Mouse (Mus musculus) kidney, embryonic 16.5 days (tissue): ENCODE measurements around the gene Arhgdia. TPM values are rescaled to one million over a fixed set of nuclear protein-coding genes. Genes with fewer than 3 reads are reported as not detected.
A peak's percentile ranks its signal among the peaks of the same experiment; 100 is the strongest.
"Not testable (repeated sequence)": the region's sequence is repeated elsewhere in the genome, so short reads cannot be mapped to it uniquely, and the experiment has no call there.

ENCODE experiments used
- ATAC-seq: fragments of 200-750 bp; cut with Nextera tagmentation; 2 replicates; pipeline ENCODE4 v1.8.0; 2017; ENCODE audit warnings: moderate TSS enrichment; ENCODE audit not compliant: low FRiP score, low TSS enrichment
- H3K27ac ChIP-seq: fragments of 300-500 bp; sonication (generic); 2 replicates; pipeline ENCODE4 v1.5.1; 2014; ENCODE audit warnings: low read length
- H3K27me3 ChIP-seq: fragments of 300-500 bp; sonication (generic); 2 replicates; pipeline ENCODE4 v1.6.1; 2014; ENCODE audit warnings: low read length, control low read depth, mixed read lengths; ENCODE audit not compliant: insufficient read depth
- H3K36me3 ChIP-seq: fragments of 300-500 bp; sonication (generic); 2 replicates; pipeline ENCODE4 v1.6.1; 2014; ENCODE audit warnings: low read length, control low read depth, mixed read lengths; ENCODE audit not compliant: insufficient read depth
- H3K4me1 ChIP-seq: fragments of 300-500 bp; sonication (generic); 2 replicates; pipeline ENCODE4 v1.6.1; 2014; ENCODE audit warnings: low read length, control low read depth, mixed read lengths; ENCODE audit not compliant: insufficient read depth
- H3K4me2 ChIP-seq: fragments of 300-500 bp; sonication (generic); replicated peaks from 2 replicates; pipeline ENCODE4 v1.6.1; 2014; ENCODE audit warnings: low read depth, low read length
- H3K4me3 ChIP-seq: fragments of 300-500 bp; sonication (generic); 2 replicates; pipeline ENCODE4 v1.5.1; 2014; ENCODE audit warnings: mild to moderate bottlenecking, low read length
- H3K9ac ChIP-seq: fragments of 300-500 bp; sonication (generic); replicated peaks from 2 replicates; pipeline ENCODE4 v1.6.1; 2014; ENCODE audit warnings: low read length
- H3K9me3 ChIP-seq: fragments of 300-500 bp; sonication (generic); 2 replicates; pipeline ENCODE4 v1.6.1; 2016; ENCODE audit warnings: low read length, control low read depth
- WGBS: fragments of 180-500 bp; shearing (Covaris S2); extraction: QIAGEN DNeasy Blood & Tissue Kit; methylation state at CpG from one replicate; pipeline ENCODE4 v1.1.7; 2014; 5-methylcytosine and 5-hydroxymethylcytosine counted together
- polyA plus RNA-seq: library from polyadenylated mRNA; unstranded; fragments of >200 nt; fragmentation: Nextera tagmentation; extraction: Ambion mirVana; gene quantifications from 2 replicates; pipeline ENCODE4 v1.2.1, GENCODE M21; 2015

The Arhgdia gene
- polyA plus RNA-seq, 1 experiment from 2014 or later = 696 TPM

GRCm38 (mm10) chr11:120558843-120559242, 22.6 kb downstream of the Arhgdia start:
- not testable (repeated sequence) for H3K4me1 ChIP-seq, H3K27ac ChIP-seq, H3K4me3 ChIP-seq, H3K27me3 ChIP-seq, H3K9ac ChIP-seq, H3K4me2 ChIP-seq, ATAC-seq, H3K9me3 ChIP-seq
- peaks cover 52% of the 10 kb centered on the region for H3K36me3 ChIP-seq
- WGBS = 90% methylated on average over 6 of the region's 6 CpGs

DNA sequence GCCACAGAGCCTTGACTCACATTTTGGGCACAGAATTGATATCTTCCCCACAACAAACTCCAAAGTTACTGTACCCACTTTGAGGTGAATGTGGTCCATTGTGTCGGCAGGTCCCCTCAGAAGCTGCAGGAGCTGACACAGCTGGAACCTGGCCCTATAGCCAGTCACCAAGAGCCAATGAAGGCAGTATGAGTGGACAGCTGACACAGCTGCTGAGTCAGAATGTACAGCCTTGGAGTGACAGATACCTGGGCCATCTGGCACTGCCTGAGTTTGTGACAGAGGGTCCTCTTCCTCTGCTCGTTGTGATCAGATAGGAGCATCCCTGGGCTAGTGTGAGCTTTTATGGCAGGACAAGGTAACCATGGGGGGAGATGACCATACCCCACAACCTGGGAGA, 26.2 kb downstream of the Arhgdia start:
- H3K9me3 ChIP-seq = 0 out of 2 replicates have a peak, but pooled peaks cover 5% of the 10 kb centered on the region
- H3K36me3 ChIP-seq = peaks cover 16% of the 10 kb centered on the region
- H3K4me1 ChIP-seq = peaks cover under 1% of the 10 kb centered on the region; the same call in 1 of the 2 replicates
- no peak for ATAC-seq
- H3K9ac ChIP-seq = no peak overlapping the region
- 66% methylated on average over 2 of the region's 2 CpGs for WGBS
- no peak overlapping the region for H3K27ac ChIP-seq
- H3K4me2 ChIP-seq = no peak overlapping the region
- H3K4me3 ChIP-seq = no peak overlapping the region
- H3K27me3 ChIP-seq = no peaks in the 10 kb centered on the region

GRCm38 (mm10) chr11:120554834-120555233, 26.6 kb downstream of the Arhgdia start:
- peaks cover 11% of the 10 kb centered on the region for H3K36me3 ChIP-seq
- WGBS = 80% methylated on average over 7 of the region's 7 CpGs
- H3K27ac ChIP-seq = no peak overlapping the region
- no peak overlapping the region for H3K9ac ChIP-seq
- H3K4me3 ChIP-seq = no peak overlapping the region
- ATAC-seq = no peak
- peaks cover 4% of the 10 kb centered on the region for H3K4me1 ChIP-seq
- H3K27me3 ChIP-seq = no peaks in the 10 kb centered on the region
- 0 out of 2 replicates have a peak, but pooled peaks cover 5% of the 10 kb centered on the region for H3K9me3 ChIP-seq
- no peak overlapping the region for H3K4me2 ChIP-seq

DNA sequence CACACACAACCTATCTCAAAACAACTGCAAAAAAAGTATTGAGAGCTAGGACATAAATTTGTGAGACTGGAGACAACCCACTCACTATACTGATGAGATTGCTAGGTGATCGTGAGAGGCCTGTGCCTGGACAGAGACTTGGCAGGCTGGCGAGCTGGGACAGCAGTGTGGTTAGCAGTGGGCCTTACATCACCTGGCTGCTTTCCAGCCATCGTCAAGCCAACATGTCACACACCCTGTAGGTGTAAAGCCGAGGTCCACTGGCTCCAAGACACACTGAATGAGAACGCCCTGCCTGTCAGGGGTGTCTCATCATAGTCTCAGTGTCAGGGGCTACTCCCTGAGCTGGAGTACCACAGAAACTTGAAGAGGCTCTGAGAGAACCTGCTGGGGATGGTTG, 28.7 kb downstream of the Arhgdia start:
- H3K9ac ChIP-seq = no peak overlapping the region

DNA sequence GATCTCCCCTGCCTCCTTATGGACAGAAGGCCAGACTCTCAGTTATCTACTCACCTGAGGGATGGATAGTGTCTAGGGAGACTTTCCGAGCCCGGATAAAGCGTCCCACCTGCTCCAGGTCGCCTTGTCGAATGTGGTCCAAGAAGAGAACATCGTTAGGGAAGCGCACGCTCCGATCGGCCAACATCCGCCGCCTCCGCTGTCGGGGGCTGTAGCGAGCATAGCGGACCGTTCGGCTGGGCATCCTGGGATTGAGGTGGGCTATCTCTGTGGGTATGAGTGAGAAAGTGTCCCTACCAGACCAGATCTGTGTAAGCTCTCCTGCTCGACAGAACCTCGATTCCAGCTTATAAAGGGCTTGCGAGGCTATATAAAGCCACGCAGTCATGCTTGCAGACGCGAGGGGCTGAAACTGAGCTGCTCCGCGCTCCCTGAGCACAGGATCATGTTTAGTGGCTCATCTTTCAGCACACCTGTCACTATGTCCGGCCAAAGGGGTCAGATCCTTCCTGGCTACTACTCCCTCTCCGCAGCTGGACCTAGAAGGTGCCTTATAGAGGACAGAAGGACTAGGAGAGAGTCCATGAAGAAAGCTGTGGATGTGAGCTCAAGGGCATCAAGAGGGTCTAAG, 30.5 kb downstream of the Arhgdia start, which contains the start of gene Ppp1r27:
TSS of gene Ppp1r27 (minus strand) at position 323 of the 631 bp plus-strand sequence.
- H3K27ac ChIP-seq = peak within 1 kb of the TSS; percentile 96
- H3K4me3 ChIP-seq = peak within 1 kb of the TSS; percentile 95
- WGBS = 88% methylated on average over 28 of the region's 28 CpGs
- H3K36me3 ChIP-seq = no peaks in the 10 kb centered on the region
- peak within 1 kb of the TSS; percentile 97 for H3K9ac ChIP-seq
- ATAC-seq = no peak
- no peaks in the 10 kb centered on the region for H3K27me3 ChIP-seq
- peak within 1 kb of the TSS; percentile 95 for H3K4me2 ChIP-seq
- H3K9me3 ChIP-seq = no peaks in the 10 kb centered on the region
- peaks cover 22% of the 10 kb centered on the region for H3K4me1 ChIP-seq

More for the DNA sequence above, 28.7 kb downstream of the Arhgdia start:
- no peak for ATAC-seq
- Histone ChIP-seq H3K36me3 (no peaks in the 10 kb centered on the region), H3K4me2 (no peak overlapping the region), H3K27ac (no peak overlapping the region), H3K4me3 (no peak overlapping the region), H3K27me3 (no peaks in the 10 kb centered on the region), H3K4me1 (peaks cover 16% of the 10 kb centered on the region), H3K9me3 (0 out of 2 replicates have a peak, but pooled peaks cover 5% of the 10 kb centered on the region)
- 72% methylated on average over 5 of the region's 5 CpGs for WGBS

- 49% methylated on average over 11 of the region's 11 CpGs for WGBS
- Histone ChIP-seq H3K36me3 (no peaks in the 10 kb centered on the region), H3K4me1 (peaks cover 29% of the 10 kb centered on the region), H3K9ac (peak overlapping the region; percentile 97), H3K4me2 (peak overlapping the region; percentile 95), H3K4me3 (peak overlapping the region; percentile 95), H3K27ac (peak overlapping the region; percentile 96), H3K27me3 (no peaks in the 10 kb centered on the region), H3K9me3 (no peaks in the 10 kb centered on the region)
- ATAC-seq = peak; percentile 54; the same call in 1 of the 2 replicates
These were observed 31.2 kb downstream of the Arhgdia start for GRCm38 (mm10) chr11:120549986-120550809.

DNA sequence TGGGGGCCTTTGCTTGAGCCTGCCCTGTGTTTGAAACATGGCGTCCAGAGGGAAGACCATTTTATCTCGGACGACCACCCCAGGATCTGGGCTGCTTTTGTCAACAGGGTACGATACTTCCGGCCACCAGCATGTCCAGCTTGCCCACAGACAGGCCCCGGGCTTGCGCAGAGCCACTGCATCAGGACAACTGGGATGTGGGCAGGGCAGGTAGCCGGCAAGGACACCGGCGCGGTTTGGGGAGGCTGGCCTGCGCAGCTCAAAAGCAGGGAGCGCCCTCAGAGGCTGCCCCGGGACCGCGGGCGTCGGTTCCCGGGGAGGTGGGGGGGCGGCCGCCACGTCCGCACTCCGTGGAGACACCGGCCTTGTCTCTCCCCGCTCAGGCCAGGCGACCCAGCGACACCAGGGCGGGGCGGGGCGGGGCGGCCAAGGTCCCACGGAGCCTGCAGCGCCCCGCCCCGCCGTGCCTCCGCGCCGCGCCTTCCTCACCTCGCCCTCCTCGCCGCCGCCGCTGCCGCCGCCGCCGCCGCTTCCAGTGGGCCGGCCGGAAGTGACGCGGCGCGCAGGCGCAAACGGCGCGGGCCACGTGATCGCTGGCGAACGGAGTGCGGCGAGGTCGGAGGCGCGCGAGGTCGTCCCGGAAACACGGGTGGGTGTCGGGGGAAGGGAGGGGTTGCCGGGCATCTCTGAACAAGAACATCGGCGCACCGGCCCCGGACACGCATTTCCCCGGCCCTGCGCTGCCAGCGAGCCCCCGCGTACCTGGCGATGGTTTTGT, 32.1 kb downstream of the Arhgdia start, which contains the start of gene Mcrip1:
TSS of gene Mcrip1 (minus strand) at position 560 of the 778 bp plus-strand sequence.
- peak within 1 kb of the TSS; percentile 95 for H3K4me2 ChIP-seq
- under 1% methylated on average over 66 of the region's 87 CpGs for WGBS
- peak; percentile 86 for ATAC-seq

GRCm38 (mm10) chr11:120548786-120549167, 32.6 kb downstream of the Arhgdia start:
- H3K36me3 ChIP-seq = peaks cover 12% of the 10 kb centered on the region
- H3K4me3 ChIP-seq = peak overlapping the region; percentile 95
- H3K4me2 ChIP-seq = peak overlapping the region; percentile 95
- peaks cover 32% of the 10 kb centered on the region for H3K4me1 ChIP-seq
- no peaks in the 10 kb centered on the region for H3K9me3 ChIP-seq
- peak overlapping the region; percentile 96 for H3K27ac ChIP-seq
- ATAC-seq = no peak
- 18% methylated on average over 7 of the region's 7 CpGs for WGBS
- no peaks in the 10 kb centered on the region for H3K27me3 ChIP-seq
- peak overlapping the region; percentile 97 for H3K9ac ChIP-seq

More for the DNA sequence above, 32.1 kb downstream of the Arhgdia start, which contains the start of gene Mcrip1:
- peak within 1 kb of the TSS; percentile 96 for H3K27ac ChIP-seq
- peak within 1 kb of the TSS; percentile 97 for H3K9ac ChIP-seq
- H3K9me3 ChIP-seq = no peaks in the 10 kb centered on the region
- H3K4me3 ChIP-seq = peak within 1 kb of the TSS; percentile 95
- peaks cover 32% of the 10 kb centered on the region for H3K4me1 ChIP-seq
- no peaks in the 10 kb centered on the region for H3K27me3 ChIP-seq
- H3K36me3 ChIP-seq = peaks cover 7% of the 10 kb centered on the region

DNA sequence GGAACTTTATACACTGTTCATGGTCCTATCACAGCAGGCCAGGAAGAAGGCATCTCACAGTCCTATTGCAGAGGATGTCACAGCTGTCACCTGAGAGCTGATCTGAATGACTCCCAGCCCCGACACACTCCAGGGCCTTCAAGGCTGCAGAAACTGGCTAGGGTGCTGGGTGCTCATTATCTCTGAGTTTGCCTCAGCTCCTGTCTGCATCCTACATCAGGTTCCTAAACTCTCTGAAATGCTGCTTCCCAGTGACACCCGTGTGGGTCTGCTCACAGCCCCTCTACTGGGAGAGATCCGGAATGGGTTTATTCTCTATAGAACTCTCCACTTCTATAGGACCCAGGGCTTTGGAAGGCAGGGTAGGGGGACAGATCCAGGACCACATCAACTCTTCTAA, 33.2 kb downstream of the Arhgdia start:
- Histone ChIP-seq H3K9ac (peak overlapping the region; percentile 97), H3K27ac (no peak overlapping the region), H3K4me1 (peaks cover 32% of the 10 kb centered on the region)

More for the DNA sequence above, 33.2 kb downstream of the Arhgdia start:
- 69% methylated on average over 3 of the region's 3 CpGs for WGBS
- H3K4me2 ChIP-seq = peak overlapping the region; percentile 95
- H3K36me3 ChIP-seq = peaks cover 18% of the 10 kb centered on the region
- no peaks in the 10 kb centered on the region for H3K27me3 ChIP-seq
- no peak for ATAC-seq
- H3K4me3 ChIP-seq = peak overlapping the region; percentile 95
- H3K9me3 ChIP-seq = no peaks in the 10 kb centered on the region
